Mouse (Mus musculus): ENCODE measurements around the gene Pdcd1. TPM values are rescaled to one million over a fixed set of nuclear protein-coding genes. Genes with fewer than 3 reads are reported as not detected.
"Not testable (repeated sequence)": the region's sequence is repeated elsewhere in the genome, so short reads cannot be mapped to it uniquely, and the experiment has no call there.

Gene Pdcd1
- polyA plus RNA-seq, 1 experiment from 2014 or later, result not detected

DNA sequence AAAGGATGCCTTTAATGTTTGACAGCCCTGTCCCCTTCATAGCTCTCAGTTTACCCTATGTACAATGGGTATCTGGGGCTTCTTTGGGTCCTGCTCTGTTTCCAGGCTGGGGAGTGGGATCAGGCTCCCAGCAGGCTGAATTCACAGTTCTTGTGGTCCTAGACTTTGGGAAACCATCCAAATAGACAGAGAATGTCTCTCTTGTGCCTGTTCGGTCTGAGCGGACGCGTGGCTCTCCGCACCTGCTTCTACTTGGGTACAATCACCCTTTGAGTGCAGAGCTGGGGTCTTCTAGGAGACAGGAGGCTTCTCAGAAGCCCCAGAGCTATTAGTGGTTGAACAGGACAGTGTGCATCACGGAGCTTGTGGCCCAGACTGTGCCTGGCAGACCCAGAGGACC, 32.2 kb downstream of the Pdcd1 start, which contains the start of gene Neu4:
Gene Neu4, plus strand, starts transcription at position 301 of the 400 bp plus-strand sequence.
- Histone ChIP-seq H3K27ac (no peak within 1 kb of the TSS), H3K4me2 (no peak within 1 kb of the TSS), H3K4me3 (no peak within 1 kb of the TSS), H3K27me3 (replicated peaks) (no peaks in the 10 kb centered on the region), H3K36me3 (replicated peaks) (no peaks in the 10 kb centered on the region), H3K9me3 (no peaks in the 10 kb centered on the region), H3K9ac (no peak within 1 kb of the TSS), H3K4me1 (no peaks in the 10 kb centered on the region)
- no peak for ATAC-seq (replicated peaks)
- 88% methylated on average over 6 of the region's 6 CpGs for WGBS

DNA sequence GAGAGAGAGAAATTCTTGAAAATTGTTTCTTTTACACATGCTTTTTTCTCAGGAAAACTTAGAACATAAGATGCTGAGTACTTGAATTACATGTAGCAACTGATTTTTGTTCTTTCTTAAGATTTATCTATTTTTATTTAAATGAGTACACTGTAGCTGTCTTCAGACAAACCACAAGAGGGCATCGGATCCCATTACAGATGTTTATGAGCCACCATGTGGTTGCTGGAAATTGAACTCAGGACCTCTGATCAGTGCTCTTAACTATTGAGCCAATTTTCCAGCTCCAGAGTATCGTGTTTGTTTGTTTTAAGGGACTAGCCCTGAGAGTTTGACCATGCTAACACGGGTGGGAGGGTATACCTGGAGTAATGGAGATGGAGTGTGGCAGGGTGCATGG, 40.7 kb downstream of the Pdcd1 start:
- Histone ChIP-seq H3K4me2 (no peak overlapping the region), H3K4me1 (no peaks in the 10 kb centered on the region), H3K9ac (no peak overlapping the region), H3K27me3 (replicated peaks) (no peaks in the 10 kb centered on the region), H3K27ac (no peak overlapping the region), H3K4me3 (no peak overlapping the region), H3K36me3 (replicated peaks) (no peaks in the 10 kb centered on the region), H3K9me3 (no peaks in the 10 kb centered on the region)
- ATAC-seq (replicated peaks), result no peak
- 76% methylated on average over 3 of the region's 3 CpGs for WGBS

DNA sequence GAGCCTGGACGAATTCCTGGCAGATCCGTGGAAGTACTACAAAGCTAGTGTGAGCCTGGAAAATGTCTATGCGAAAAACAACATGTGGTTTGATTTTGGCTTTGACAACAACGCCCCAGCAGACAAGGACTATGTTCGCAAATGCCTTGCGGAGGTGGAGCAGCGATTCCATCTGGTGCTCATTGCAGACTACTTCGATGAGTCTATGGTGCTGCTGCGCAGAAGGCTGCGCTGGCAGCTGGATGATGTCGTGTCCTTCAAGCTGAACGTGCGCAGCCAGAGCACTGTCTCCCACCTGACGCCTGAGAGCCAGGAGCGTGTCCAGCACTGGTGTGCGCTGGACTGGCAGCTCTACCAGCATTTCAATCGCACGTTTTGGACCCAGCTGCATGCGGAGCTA, 43.5 kb downstream of the Pdcd1 start:
- not testable (repeated sequence) for H3K9me3 ChIP-seq; ATAC-seq (replicated peaks)
- WGBS, result 91% methylated on average over 16 of the region's 19 CpGs

DNA sequence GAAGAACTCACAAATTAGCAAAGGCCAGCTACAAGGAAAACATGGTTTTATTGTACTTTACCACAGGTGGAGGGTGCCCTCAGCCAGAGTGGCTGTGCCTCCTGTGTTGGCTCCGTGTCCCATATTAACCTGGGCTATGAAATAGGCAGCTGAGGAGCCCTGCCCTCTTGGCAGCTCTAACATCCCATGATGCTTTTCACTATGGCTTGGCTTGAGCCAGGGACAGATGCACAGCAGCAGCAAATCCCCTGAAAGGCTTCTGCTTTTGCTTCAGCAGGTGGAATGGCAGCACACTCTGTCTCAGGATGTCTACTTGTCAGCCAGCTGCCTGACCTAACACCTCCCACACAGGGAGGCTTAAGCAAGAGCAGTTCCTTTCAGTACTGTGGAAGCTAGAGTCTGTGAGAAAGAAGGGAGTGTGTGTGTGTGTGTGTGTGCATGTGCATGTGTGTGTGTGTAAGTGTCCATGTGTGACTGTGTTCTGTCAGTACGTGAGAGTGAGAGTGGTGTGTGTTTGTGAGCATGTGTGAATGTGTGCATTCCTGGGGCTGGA, 46.3 kb downstream of the Pdcd1 start:
- not testable (repeated sequence) for H3K27ac ChIP-seq; H3K9me3 ChIP-seq; H3K4me3 ChIP-seq; H3K4me1 ChIP-seq; H3K27me3 ChIP-seq (replicated peaks); ATAC-seq (replicated peaks); H3K9ac ChIP-seq; H3K4me2 ChIP-seq; H3K36me3 ChIP-seq (replicated peaks)
- WGBS, result 79% methylated on average over 2 of the region's 2 CpGs

More for the DNA sequence above, 43.5 kb downstream of the Pdcd1 start:
- not testable (repeated sequence) for H3K36me3 ChIP-seq (replicated peaks); H3K4me2 ChIP-seq; H3K4me3 ChIP-seq; H3K27me3 ChIP-seq (replicated peaks); H3K9ac ChIP-seq; H3K27ac ChIP-seq; H3K4me1 ChIP-seq

DNA sequence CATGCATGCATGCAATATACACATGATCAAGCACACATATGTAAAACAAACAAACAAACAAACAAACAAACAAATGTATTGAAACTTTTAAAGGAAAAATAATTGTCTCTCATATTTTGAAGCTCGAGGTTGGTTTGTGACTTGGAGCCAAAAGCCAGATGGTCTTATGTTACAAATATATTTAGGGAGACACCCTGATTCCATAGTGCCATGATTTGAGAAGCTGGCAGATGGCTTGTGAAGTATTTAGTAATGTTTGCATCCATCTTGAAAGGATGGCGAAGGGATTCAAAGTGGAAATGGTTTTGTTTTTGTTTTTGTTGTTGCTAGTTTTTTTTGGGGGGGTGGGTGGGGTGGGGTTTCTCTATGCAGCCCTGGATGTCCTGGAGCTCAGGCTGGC, 51.3 kb downstream of the Pdcd1 start:
- H3K4me2 ChIP-seq, result no peak overlapping the region
- no peaks in the 10 kb centered on the region for H3K9me3 ChIP-seq
- H3K9ac ChIP-seq, result no peak overlapping the region
- H3K27me3 ChIP-seq (replicated peaks), result no peaks in the 10 kb centered on the region
- no peak overlapping the region for H3K4me3 ChIP-seq
- no peaks in the 10 kb centered on the region for H3K36me3 ChIP-seq (replicated peaks)
- no peak overlapping the region for H3K27ac ChIP-seq
- WGBS, result 78% methylated on average over 2 of the region's 2 CpGs
- no peaks in the 10 kb centered on the region for H3K4me1 ChIP-seq
- no peak for ATAC-seq (replicated peaks)

DNA sequence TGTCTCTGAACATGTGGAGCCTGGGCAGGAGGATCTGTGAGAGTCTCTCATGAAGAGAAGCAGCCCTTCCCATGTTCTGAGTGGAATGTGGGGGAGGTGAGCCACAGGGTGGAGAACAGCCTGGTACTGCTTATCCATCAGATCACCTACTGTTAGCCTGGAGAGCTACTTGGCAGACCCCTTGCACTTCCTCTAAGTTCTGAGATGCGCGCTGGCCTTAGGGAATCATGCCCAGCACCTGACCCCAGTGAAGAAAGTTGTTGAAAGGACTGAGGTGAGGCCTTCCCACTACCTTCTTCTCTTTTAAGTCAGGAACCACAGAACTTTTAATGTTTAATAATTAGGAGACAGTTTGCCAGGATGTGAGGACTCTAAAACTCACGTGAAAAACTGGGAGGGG, 60.9 kb downstream of the Pdcd1 start:
- H3K36me3 ChIP-seq (replicated peaks); H3K27me3 ChIP-seq (replicated peaks); ATAC-seq (replicated peaks): not testable (repeated sequence)

DNA sequence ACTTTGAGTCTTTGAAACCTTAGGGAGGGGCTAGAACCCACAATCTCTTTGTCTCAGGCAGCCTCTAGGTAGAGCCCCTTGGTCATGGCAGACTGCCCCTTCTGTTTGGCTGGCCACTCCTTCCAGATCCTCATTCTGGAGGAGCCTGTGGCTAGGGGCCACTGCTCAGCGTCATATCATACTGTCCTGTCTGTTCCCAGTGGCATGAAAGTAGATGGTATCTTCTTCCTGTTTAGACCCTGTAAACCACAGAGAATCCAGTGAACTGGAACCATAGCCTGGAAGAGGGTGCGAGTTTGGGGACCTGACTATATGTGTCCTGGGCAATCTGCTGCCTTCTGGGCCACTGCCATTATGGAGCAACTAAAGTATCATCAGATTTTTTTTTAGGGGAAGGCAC, 61.3 kb downstream of the Pdcd1 start:
- H3K27ac ChIP-seq; ATAC-seq (replicated peaks); H3K9ac ChIP-seq; H3K4me2 ChIP-seq; H3K4me1 ChIP-seq; H3K4me3 ChIP-seq; H3K9me3 ChIP-seq; H3K36me3 ChIP-seq (replicated peaks); H3K27me3 ChIP-seq (replicated peaks): not testable (repeated sequence)
- 79% methylated on average over 2 of the region's 2 CpGs for WGBS

More for the DNA sequence above, 60.9 kb downstream of the Pdcd1 start:
- 89% methylated on average over 3 of the region's 3 CpGs for WGBS
- H3K9ac ChIP-seq, H3K4me2 ChIP-seq, H3K9me3 ChIP-seq, H3K4me3 ChIP-seq, H3K27ac ChIP-seq, H3K4me1 ChIP-seq: not testable (repeated sequence)

DNA sequence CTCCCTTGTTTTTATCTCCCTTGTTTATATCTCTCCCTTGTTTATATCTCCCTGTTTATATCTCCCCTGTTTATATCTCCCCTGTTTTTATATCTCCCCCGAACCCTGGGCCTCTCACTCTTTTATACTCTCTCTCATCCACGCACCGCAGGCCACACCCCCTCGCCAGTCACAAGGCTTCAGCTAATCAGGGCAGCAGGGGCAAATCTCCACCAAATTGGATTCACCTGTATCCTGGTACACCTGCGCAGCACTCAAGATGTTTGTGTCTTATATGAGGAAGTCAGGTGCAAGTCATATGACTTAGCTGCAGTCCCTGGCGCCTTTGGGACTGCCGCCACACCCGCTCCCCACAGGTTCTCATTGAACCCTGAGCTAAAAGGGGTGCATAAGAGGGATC, 62.1 kb downstream of the Pdcd1 start, which contains the start of gene Gal3st2c:
Gene Gal3st2c, plus strand, starts transcription at position 301 of the 400 bp plus-strand sequence.
- 90% methylated on average over 8 of the region's 8 CpGs for WGBS
- H3K9me3 ChIP-seq; H3K27ac ChIP-seq; H3K4me3 ChIP-seq; H3K4me1 ChIP-seq; H3K4me2 ChIP-seq; H3K36me3 ChIP-seq (replicated peaks); ATAC-seq (replicated peaks); H3K9ac ChIP-seq; H3K27me3 ChIP-seq (replicated peaks): not testable (repeated sequence)

DNA sequence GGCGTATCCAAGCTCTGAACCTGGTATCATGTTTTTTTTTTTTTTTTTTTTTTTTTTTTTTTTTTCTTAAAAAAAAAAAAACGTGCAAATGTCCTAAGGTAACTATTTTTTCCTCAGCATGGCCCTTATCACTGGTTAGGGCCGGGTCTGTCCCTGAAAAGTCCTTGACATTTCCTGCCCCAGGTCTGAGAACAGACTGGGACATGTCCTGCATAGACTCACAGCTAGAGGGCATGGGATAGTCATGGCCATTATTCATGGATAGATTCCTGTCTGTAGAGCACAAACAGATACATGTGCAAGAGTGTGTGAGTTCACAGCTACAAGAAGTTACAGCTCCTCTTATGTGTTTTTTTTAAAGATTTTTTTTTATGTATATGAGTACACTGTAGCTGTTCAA, 63.6 kb downstream of the Pdcd1 start:
- H3K9ac ChIP-seq, result no peak overlapping the region
- H3K4me2 ChIP-seq, result no peak overlapping the region
- no peak overlapping the region for H3K4me3 ChIP-seq
- H3K9me3 ChIP-seq, result no peaks in the 10 kb centered on the region
- H3K27me3 ChIP-seq (replicated peaks), result no peaks in the 10 kb centered on the region
- H3K27ac ChIP-seq, result no peak overlapping the region
- no peak for ATAC-seq (replicated peaks)
- H3K36me3 ChIP-seq (replicated peaks), result no peaks in the 10 kb centered on the region
- WGBS, result 82% methylated on average over 3 of the region's 3 CpGs
- no peaks in the 10 kb centered on the region for H3K4me1 ChIP-seq

Other genes starting within 250 kb of the Pdcd1 start
- 10.2 and 10.9 TPM in 2 replicates for gene Ing5, start 248.6 kb downstream of the Pdcd1 start, polyA plus RNA-seq (2015; fragmentation: Nextera tagmentation; extraction: Ambion mirVana)
- 18.1 and 18.7 TPM in 2 replicates for gene D2hgdh, start 227.6 kb downstream of the Pdcd1 start, polyA plus RNA-seq (2015; fragmentation: Nextera tagmentation; extraction: Ambion mirVana)
- gene Gal3st2, start 191.2 kb downstream of the Pdcd1 start, polyA plus RNA-seq (2015; fragmentation: Nextera tagmentation; extraction: Ambion mirVana), result not detected in 2 replicates
- not detected in 2 replicates for gene Gal3st2b, start 134.2 kb downstream of the Pdcd1 start, polyA plus RNA-seq (2015; fragmentation: Nextera tagmentation; extraction: Ambion mirVana)
- gene Gal3st2c, start 62.0 kb downstream of the Pdcd1 start, polyA plus RNA-seq (2015; fragmentation: Nextera tagmentation; extraction: Ambion mirVana), result not detected in 2 replicates
- not detected in 2 replicates for gene Neu4, start 32.1 kb downstream of the Pdcd1 start, polyA plus RNA-seq (2015; fragmentation: Nextera tagmentation; extraction: Ambion mirVana)

Data from midbrain, embryonic 15.5 days (tissue).